Mouse (Mus musculus): Measurements from ENCODE around the gene Sec14l3. TPM values are rescaled to one million over a fixed set of nuclear protein-coding genes. Genes with fewer than 3 reads are reported as not detected.

Sec14l3 gene
- polyA plus RNA-seq, 1 experiment from 2014 or later, result 2.1 TPM

DNA sequence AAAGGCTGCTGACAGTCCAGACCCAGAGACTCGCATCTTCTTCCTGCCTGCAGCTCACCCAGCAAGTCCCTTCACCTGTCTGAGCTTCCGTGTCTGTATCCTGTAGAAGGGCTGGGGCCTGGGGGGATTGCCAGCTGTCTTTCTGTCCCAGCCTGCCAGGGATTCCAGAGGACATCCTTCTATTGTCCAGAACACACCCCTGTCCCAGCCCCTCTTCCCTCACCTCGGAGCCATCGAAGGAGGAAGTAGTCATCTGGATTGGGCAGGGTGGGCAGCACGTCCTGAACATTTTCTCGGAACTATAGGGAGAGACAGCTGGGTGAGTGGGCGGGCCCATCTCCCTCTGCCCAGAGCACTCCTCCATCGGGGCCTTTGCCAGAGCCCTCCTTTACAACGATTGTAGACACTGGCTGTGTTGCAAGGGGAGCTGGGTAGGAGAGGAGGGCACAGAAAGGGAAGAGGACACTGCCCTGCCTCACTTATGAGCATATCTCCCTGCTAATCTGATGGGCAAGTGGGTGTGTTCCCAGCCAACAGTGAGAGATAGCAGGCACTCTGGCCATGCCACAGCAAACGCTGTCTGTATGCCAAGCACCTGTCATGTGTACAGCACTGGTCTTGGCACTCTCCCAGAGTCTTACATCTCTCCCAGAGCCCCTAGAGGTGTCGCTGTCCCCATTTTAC, 52.0 kb downstream of the Sec14l3 start:
- no peak overlapping the region for H3K4me3 ChIP-seq (ENCODE audit: low read length)
- H3K9ac ChIP-seq (ENCODE audit: low read length), result no peak overlapping the region
- peaks cover 10% of the 10 kb centered on the region for H3K27me3 ChIP-seq (ENCODE audit: control insufficient read depth, insufficient read depth, low read length)
- ATAC-seq (replicated peaks; ENCODE audit: extremely low read depth, insufficient read depth, low FRiP score), result peak; percentile 34; the same call in 1 of the 2 replicates
- H3K4me2 ChIP-seq (ENCODE audit: low read depth, low read length), result no peak overlapping the region
- 40% methylated on average over 11 of the region's 11 CpGs for WGBS
- peaks cover 31% of the 10 kb centered on the region for H3K4me1 ChIP-seq (ENCODE audit: control insufficient read depth, insufficient read depth, low read length)
- no peaks in the 10 kb centered on the region for H3K9me3 ChIP-seq (replicated peaks; ENCODE audit: control insufficient read depth, low read length)
- H3K36me3 ChIP-seq (ENCODE audit: control insufficient read depth, insufficient read depth), result no peaks in the 10 kb centered on the region
- H3K27ac ChIP-seq (ENCODE audit: low read length), result no peak overlapping the region

DNA sequence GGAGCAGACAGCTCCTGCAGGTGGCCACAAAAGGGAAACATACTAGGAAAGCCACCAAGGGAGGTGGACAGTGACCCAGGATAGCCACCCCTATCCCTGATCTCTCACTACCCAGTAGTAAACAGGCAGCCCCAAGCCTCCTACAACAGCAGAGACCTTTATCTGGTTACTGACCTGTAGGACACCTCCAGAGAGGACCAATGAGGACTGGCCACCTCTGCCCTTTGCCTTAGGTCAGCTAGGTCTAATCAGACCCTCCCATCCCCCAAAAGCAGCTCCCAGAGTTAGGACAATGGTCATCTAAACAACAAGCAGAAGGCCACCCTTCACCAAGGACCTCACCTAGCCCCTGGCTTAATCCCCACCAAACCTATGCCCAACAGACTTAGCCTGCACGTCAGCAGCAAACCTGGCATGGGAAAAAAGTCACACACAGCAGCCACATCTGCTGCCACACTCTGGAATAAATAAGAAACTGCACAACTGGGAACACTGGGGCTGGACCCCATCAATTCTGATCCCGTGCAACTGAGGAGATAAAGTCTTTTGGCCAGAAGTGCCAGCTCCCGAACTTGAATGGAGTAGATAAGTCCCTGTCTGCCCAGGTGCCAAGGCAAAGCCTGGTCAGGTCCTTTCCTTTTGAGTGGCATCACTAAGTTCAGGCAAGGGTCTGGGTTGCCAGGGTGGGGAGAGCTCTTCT, 52.9 kb downstream of the Sec14l3 start:
- H3K4me2 ChIP-seq (ENCODE audit: low read depth, low read length), result peak overlapping the region; percentile 93
- no peak for ATAC-seq (replicated peaks; ENCODE audit: extremely low read depth, insufficient read depth, low FRiP score)
- H3K27ac ChIP-seq (ENCODE audit: low read length), result no peak overlapping the region
- H3K36me3 ChIP-seq (ENCODE audit: control insufficient read depth, insufficient read depth), result no peaks in the 10 kb centered on the region
- no peaks in the 10 kb centered on the region for H3K9me3 ChIP-seq (replicated peaks; ENCODE audit: control insufficient read depth, low read length)
- H3K27me3 ChIP-seq (ENCODE audit: control insufficient read depth, insufficient read depth, low read length), result peaks cover 10% of the 10 kb centered on the region
- peak overlapping the region; percentile 57 for H3K4me3 ChIP-seq (ENCODE audit: low read length)
- H3K9ac ChIP-seq (ENCODE audit: low read length), result no peak overlapping the region
- WGBS, result 16% methylated on average over 3 of the region's 3 CpGs
- H3K4me1 ChIP-seq (ENCODE audit: control insufficient read depth, insufficient read depth, low read length), result peaks cover 31% of the 10 kb centered on the region

DNA sequence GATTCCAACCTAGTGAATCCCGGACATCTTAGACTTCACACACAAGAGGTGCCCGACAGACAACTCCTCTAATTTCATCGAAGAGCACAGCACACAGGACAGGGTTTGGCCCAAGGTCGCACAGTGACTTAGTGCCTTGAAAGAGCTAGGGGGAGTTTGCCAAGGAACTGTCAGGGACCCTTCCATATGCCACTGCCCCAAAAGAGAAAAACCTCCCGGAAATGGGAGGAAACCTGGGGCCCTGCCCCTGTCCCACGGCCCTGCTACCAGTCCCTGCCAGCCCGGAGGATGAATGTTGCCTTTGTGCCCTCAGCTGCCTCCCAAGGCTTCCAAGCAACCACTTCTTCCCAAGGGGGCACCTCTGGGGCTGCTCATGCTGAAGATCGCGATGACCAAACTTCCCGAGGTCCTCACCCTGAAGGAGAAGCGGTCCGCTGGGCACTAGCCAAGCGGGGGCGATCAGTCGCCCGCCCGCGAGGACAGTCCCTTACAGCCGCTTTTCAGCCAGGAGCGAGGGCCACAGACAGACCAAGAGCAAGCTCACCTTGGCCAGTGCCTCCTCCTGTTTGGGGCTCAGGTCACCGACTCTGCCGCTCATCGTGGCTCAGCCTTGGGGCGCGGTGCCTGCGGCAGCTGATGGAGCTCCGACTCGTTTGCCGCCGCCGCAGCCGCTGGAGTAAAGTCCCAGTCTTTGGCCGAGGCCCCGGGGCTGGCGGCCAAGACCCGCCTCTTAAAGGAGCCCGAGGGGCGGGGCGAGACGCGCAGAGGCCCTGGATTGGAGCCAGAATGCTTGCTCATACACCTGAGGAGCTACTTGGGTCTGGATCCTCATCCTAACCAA, 53.7 kb downstream of the Sec14l3 start:
- H3K27ac ChIP-seq (ENCODE audit: low read length), result no peak overlapping the region
- peak overlapping the region; percentile 71 for H3K9ac ChIP-seq (ENCODE audit: low read length)
- 2% methylated on average over 41 of the region's 41 CpGs for WGBS
- H3K4me3 ChIP-seq (ENCODE audit: low read length), result peak overlapping the region; percentile 57
- no peaks in the 10 kb centered on the region for H3K9me3 ChIP-seq (replicated peaks; ENCODE audit: control insufficient read depth, low read length)
- H3K4me1 ChIP-seq (ENCODE audit: control insufficient read depth, insufficient read depth, low read length), result peaks cover 31% of the 10 kb centered on the region
- H3K4me2 ChIP-seq (ENCODE audit: low read depth, low read length), result peak overlapping the region; percentile 93
- H3K36me3 ChIP-seq (ENCODE audit: control insufficient read depth, insufficient read depth), result no peaks in the 10 kb centered on the region
- ATAC-seq (replicated peaks; ENCODE audit: extremely low read depth, insufficient read depth, low FRiP score), result 0 out of 2 replicates have a peak, but pooled peaks have one; percentile 28
- peaks cover 10% of the 10 kb centered on the region for H3K27me3 ChIP-seq (ENCODE audit: control insufficient read depth, insufficient read depth, low read length)

DNA sequence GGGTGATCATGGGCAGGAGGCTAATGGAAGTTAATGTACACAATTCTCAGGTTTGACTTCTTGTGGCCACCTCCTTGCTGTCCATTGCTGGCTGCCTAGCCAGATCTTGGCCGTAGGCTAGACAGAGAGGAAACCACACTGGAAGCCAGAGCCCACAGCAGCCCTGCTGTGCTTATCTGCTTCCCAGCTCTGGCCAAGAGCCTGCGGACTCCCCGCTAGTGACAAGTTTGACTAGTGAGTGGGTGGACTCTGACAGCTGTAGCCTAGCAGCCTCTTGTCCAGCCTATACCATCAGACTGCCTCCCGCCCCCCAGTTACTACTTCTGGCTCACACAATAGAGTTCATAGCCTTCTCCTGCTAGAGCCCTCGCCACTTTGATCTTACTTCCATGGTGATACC, 55.0 kb downstream of the Sec14l3 start:
- Histone ChIP-seq H3K27me3 (ENCODE audit: control insufficient read depth, insufficient read depth, low read length) (peaks cover 10% of the 10 kb centered on the region), H3K4me3 (ENCODE audit: low read length) (no peak overlapping the region), H3K36me3 (ENCODE audit: control insufficient read depth, insufficient read depth) (no peaks in the 10 kb centered on the region), H3K4me2 (ENCODE audit: low read depth, low read length) (no peak overlapping the region), H3K27ac (ENCODE audit: low read length) (no peak overlapping the region), H3K9ac (ENCODE audit: low read length) (no peak overlapping the region), H3K4me1 (ENCODE audit: control insufficient read depth, insufficient read depth, low read length) (peaks cover 31% of the 10 kb centered on the region), H3K9me3 (replicated peaks; ENCODE audit: control insufficient read depth, low read length) (no peaks in the 10 kb centered on the region)
- ATAC-seq (replicated peaks; ENCODE audit: extremely low read depth, insufficient read depth, low FRiP score), result peak; percentile 56; the same call in 1 of the 2 replicates
- WGBS, result 23% methylated on average over 5 of the region's 5 CpGs

DNA sequence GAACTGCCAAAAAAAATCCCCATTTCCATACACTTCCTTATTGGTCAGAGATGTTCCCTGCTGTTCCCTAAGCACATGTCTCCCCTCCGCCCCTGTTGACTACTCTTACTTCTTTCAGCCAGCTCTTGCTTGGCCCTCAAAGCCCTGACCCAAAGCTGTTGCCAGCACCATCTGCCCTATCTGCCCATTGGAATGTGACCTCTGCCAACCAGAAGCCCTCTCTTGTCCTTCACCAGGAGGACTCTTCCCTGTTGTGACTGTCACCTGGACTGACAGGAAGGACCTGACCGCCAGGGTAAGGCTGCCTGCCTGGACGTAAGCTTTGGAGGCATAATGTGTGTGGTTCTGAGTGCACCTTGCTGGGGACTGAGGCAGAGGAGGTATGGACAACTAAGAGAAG, 57.0 kb downstream of the Sec14l3 start:
- Histone ChIP-seq H3K9ac (ENCODE audit: low read length) (no peak overlapping the region), H3K27me3 (ENCODE audit: control insufficient read depth, insufficient read depth, low read length) (peaks cover 10% of the 10 kb centered on the region), H3K4me2 (ENCODE audit: low read depth, low read length) (no peak overlapping the region), H3K9me3 (replicated peaks; ENCODE audit: control insufficient read depth, low read length) (peaks cover 11% of the 10 kb centered on the region), H3K27ac (ENCODE audit: low read length) (no peak overlapping the region), H3K4me1 (ENCODE audit: control insufficient read depth, insufficient read depth, low read length) (peaks cover 26% of the 10 kb centered on the region), H3K36me3 (ENCODE audit: control insufficient read depth, insufficient read depth) (no peaks in the 10 kb centered on the region), H3K4me3 (ENCODE audit: low read length) (no peak overlapping the region)
- 86% methylated on average over 3 of the region's 3 CpGs for WGBS
- ATAC-seq (replicated peaks; ENCODE audit: extremely low read depth, insufficient read depth, low FRiP score), result no peak

DNA sequence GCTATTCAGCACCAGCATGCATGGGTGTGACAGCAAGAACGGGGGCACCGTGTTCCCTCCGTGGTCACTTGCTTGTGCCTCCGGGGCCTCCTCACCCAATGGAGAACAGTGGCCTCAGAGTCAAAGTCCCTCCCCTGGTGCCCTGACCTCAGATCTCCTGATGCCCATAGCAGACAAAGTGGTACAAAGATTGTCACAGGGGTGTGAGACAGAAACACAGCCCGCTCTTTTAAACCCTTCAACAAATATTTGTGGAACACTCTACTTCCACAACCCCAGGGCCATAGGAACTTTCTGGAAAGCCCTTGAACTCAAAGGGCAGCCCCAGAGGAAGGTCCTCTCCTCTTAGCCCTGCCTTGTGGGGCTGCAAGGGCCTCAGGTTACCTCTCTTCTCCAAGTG, 57.6 kb downstream of the Sec14l3 start:
- H3K4me2 ChIP-seq (ENCODE audit: low read depth, low read length), result no peak overlapping the region
- no peaks in the 10 kb centered on the region for H3K36me3 ChIP-seq (ENCODE audit: control insufficient read depth, insufficient read depth)
- 74% methylated on average over 5 of the region's 5 CpGs for WGBS
- no peak for ATAC-seq (replicated peaks; ENCODE audit: extremely low read depth, insufficient read depth, low FRiP score)
- H3K27ac ChIP-seq (ENCODE audit: low read length), result no peak overlapping the region
- no peak overlapping the region for H3K4me3 ChIP-seq (ENCODE audit: low read length)
- H3K27me3 ChIP-seq (ENCODE audit: control insufficient read depth, insufficient read depth, low read length), result peaks cover 6% of the 10 kb centered on the region
- no peak overlapping the region for H3K9ac ChIP-seq (ENCODE audit: low read length)
- peaks cover 22% of the 10 kb centered on the region for H3K4me1 ChIP-seq (ENCODE audit: control insufficient read depth, insufficient read depth, low read length)
- peaks cover 12% of the 10 kb centered on the region for H3K9me3 ChIP-seq (replicated peaks; ENCODE audit: control insufficient read depth, low read length)

DNA sequence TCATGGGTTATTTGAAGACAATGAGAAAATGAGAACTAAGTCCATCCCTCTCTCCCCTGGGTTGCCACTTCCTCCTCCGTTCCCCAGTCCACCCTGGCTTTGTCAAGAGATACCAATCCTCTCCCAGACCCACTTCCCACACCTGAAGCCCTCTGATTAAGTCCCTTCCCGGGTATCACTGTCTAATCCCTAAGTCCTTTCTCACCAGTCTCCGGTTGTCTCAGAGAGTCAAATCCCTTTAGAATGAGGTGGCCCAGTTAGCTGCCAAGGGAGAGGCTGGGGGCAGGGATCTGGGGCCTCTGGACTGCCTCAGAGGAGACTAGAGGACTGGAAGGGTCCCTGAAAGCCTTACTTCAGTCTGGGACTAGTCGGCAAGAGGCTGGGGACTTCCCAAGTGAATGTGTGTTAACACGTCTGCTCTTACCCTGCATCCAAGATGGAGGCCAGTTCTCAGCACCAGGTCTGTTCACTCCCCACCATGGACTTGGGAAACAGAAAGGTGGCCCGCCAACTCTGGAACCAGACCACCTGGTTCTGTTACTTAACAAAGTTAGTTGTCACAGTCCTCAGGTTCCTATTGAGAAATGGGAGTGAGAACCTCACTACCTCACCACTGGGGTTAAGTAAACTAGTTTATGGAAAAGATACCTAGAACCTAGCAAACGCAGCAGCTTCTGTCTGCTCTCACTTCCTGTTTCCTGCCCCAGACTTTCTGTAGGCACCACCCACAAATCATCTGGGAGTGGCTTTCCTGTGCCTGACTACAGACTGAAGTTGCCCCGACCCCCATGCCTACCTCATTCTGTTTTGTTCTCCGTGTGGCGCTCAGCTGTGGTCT, 58.3 kb downstream of the Sec14l3 start, which contains the start of gene Sec14l2:
Sec14l2 (minus strand) TSS at position 674 of the 838 bp plus-strand sequence.
- Histone ChIP-seq H3K27ac (ENCODE audit: low read length) (no peak within 1 kb of the TSS), H3K9me3 (replicated peaks; ENCODE audit: control insufficient read depth, low read length) (peaks cover 12% of the 10 kb centered on the region), H3K4me1 (ENCODE audit: control insufficient read depth, insufficient read depth, low read length) (peaks cover 18% of the 10 kb centered on the region), H3K9ac (ENCODE audit: low read length) (no peak within 1 kb of the TSS), H3K36me3 (ENCODE audit: control insufficient read depth, insufficient read depth) (no peaks in the 10 kb centered on the region), H3K27me3 (ENCODE audit: control insufficient read depth, insufficient read depth, low read length) (peaks cover 4% of the 10 kb centered on the region), H3K4me3 (ENCODE audit: low read length) (no peak within 1 kb of the TSS), H3K4me2 (ENCODE audit: low read depth, low read length) (no peak within 1 kb of the TSS)
- 67% methylated on average over 10 of the region's 10 CpGs for WGBS
- ATAC-seq (replicated peaks; ENCODE audit: extremely low read depth, insufficient read depth, low FRiP score), result no peak

DNA sequence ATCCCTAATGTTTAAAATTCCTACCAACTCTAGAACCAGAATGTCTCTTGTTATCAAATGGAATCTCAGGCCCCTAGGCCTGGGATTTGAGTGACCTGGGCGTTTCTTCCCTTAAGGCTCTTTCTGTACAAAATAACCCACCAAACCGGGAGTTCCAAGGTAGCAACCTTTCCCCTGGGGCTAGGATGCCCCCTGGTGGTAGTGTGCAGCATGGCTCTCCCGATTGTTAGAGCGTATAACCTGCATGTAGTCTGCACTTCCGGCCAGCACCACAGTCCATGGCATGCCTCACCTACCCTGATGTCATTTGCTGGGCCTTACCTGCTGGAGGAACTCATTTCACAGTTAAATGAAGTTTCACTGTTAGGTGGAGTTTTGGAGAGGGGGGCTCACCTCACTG, 59.3 kb downstream of the Sec14l3 start:
- H3K9ac ChIP-seq (ENCODE audit: low read length), result no peak overlapping the region
- peaks cover 12% of the 10 kb centered on the region for H3K9me3 ChIP-seq (replicated peaks; ENCODE audit: control insufficient read depth, low read length)
- H3K4me2 ChIP-seq (ENCODE audit: low read depth, low read length), result no peak overlapping the region
- no peaks in the 10 kb centered on the region; the same call in 1 of the 2 replicates for H3K27me3 ChIP-seq (ENCODE audit: control insufficient read depth, insufficient read depth, low read length)
- ATAC-seq (replicated peaks; ENCODE audit: extremely low read depth, insufficient read depth, low FRiP score), result no peak
- no peaks in the 10 kb centered on the region for H3K36me3 ChIP-seq (ENCODE audit: control insufficient read depth, insufficient read depth)
- H3K4me3 ChIP-seq (ENCODE audit: low read length), result no peak overlapping the region
- 63% methylated on average over 5 of the region's 5 CpGs for WGBS
- no peak overlapping the region for H3K27ac ChIP-seq (ENCODE audit: low read length)
- peaks cover 9% of the 10 kb centered on the region for H3K4me1 ChIP-seq (ENCODE audit: control insufficient read depth, insufficient read depth, low read length)
